Mouse (Mus musculus) layer of hippocampus, postnatal 10 days (tissue): ENCODE measurements around the gene Eipr1. TPM values are rescaled to one million over a fixed set of nuclear protein-coding genes. Genes with fewer than 3 reads are reported as not detected.
"Not testable (repeated sequence)": the region's sequence is repeated elsewhere in the genome, so short reads cannot be mapped to it uniquely, and the experiment has no call there.

Experiments used
- DNase-seq, 2 experiments: peaks; one replicate each; pipeline ENCODE4 v3.0.0; 2021; ENCODE audit warnings: low spot score in 2 of 2
- total RNA-seq, 2 experiments: library from RNA; stranded (reverse); gene quantifications; 2 replicates each; pipeline ENCODE4 v1.2.3; 2021

The Eipr1 gene
- total RNA-seq, 2 experiments from 2014 or later = 41.6 to 47.7 TPM

DNA sequence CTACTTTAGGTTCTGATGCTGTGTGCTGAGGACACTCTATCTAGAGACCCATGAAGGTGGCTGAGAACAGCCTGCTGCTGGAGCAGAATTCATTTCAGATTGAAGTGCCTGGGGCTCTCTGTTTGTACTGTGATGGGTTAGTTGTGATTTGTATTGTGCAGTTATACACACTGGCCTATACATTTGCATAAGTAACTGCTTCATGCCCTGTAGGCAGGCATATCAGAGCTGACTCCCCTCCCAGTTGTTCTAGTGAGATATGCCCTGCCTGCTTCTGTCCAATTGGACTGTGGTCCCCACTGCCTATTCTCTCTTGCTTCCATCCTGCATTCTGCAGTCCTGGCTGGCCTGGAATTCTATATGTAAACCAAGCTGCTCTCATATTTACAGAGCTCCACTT, 128.9 kb downstream of the Eipr1 start:
- no peak for DNase-seq

DNA sequence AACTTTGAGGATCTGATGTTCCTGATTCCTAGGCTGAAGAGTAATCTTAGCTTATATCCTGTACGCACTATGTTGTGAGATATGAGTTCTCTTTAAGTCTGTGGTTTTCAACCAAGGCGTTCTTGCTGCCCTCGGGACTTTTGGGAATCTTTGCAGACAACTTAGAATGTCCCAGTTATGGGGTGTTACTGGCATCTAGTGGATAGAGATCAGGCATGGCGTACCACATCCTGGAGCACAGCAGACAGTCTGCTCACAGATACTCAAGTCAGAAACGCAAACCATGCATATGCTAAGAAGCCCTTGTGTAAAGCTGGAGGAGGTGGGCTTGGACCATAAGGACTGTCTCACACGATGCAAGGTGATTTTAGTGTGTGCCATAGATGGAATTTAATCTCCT, 136.1 kb downstream of the Eipr1 start:
- DNase-seq = no peak

DNA sequence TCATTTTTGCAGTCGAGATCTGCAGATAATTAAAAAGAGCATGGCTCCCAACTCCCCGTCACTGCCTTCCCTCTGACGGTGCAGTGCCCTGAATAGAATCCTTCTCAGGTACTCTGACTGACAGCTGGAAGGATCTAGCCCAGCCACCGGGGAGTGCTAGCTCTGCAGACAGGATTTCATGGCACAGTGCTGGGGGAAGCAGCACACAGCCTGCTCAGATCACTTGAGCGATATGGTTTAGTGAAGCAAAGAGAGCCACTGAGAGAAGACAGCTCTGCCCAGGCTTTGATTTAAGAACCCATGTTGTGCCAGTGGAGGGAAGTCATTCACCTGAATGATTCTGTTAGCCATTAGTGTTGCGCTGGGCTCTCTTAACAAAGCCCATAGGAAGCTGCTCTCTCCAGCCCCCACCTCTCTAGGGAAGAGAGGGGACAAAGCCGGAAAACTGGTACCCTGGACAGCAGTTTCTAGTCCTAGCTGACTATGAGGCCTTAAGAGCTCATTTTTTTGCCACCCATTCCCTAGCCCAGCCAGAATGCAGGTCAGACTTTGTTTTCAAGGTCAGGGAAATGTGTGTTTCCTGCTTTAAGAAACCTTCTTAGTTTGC, 137.6 kb downstream of the Eipr1 start:
- no peak for DNase-seq

DNA sequence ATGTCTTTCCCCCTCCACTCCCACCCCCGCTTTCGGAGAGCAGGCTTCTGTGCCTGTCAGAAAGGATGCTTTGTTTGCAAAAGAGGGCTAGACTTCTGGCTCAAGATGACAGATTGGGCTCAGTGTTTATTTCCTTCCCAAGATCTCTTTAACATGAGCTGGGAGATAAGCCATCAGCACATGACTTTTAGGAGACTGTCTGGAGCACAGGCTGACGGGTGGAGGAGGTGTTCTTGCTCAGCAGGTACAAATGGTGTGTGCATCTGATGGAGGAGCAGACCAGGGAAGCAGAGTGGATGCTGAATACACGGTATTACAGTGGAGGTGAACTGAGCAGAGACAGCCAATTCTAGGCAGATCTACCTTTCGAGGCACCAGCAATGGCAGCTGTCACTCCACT, 139.9 kb downstream of the Eipr1 start:
- DNase-seq = no peak

DNA sequence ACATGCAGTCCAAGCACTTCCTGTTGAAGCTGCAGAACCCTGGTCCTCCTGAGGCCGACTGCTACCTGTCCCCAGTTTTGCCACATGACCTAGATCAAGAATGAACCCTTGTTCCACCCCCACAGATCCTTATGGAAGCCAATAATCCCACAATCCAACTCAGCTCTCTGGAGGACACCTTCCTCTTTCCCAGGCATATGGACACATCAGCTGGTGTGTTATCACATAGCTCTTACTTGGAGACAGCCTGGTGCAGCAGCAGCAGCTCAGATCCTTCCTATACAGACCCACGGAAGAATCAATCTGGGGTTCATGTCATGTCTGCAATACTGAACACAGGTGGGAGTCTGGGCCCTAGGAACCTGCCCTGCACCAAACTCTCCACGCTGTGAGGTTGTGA, 145.0 kb downstream of the Eipr1 start:
- DNase-seq = no peak

DNA sequence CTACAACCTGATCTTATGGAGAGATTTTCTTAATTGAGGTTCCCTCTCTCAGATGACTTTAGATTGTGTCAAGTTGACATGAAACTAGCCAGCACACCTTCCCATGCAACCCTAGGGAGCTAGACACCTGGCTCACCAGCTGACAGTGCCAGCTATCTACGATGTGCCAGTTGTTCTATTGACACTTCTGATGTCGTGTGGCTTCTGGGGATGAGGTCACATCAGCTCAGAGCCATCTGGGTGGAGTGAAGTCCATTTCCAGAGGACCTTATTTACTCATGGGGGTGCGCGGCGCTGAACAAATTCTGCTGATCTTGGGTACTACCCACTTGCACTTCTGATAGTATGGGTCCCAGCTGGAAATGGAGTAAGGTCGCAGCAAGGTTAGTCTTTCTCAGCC, 146.7 kb downstream of the Eipr1 start:
- DNase-seq = no peak

DNA sequence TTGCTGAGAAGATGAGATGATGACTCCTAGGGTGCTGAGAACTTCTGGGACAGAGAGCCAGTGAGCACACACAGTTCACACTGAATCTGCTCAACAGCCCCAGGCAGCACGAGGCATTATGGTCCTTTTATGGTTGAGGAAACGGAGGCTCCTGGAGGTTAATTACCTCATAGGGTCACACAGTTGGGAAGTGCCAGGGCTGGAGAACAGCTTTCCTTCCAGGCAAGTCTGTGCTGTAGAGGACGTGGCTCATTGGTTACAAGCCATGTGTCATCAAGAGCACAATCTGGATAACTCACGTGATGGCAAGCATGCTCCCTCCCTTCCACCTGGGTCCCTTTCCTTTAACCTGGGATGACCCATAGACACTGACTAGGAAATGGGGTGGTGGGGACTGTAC, 148.1 kb downstream of the Eipr1 start:
- DNase-seq = no peak

DNA sequence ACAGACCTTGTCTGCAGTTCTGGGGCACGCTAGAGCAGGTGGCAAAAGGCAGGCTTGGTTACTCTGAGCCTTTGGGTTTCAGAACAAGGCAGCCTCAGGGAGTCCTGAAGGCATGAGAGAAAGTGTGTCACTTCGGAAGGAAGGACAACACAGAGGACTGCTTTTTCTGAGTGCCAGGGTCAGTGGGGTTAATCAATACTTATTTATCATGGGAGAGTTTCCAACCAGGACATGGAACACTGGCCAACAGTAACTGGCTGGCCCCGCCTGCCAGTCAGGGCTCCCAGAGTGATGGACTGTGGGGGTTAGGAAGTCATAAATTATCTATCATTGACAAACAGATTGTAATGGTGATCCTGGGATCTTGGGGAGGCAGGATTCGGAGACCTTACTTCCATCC, 148.7 kb downstream of the Eipr1 start:
- DNase-seq = no peak

DNA sequence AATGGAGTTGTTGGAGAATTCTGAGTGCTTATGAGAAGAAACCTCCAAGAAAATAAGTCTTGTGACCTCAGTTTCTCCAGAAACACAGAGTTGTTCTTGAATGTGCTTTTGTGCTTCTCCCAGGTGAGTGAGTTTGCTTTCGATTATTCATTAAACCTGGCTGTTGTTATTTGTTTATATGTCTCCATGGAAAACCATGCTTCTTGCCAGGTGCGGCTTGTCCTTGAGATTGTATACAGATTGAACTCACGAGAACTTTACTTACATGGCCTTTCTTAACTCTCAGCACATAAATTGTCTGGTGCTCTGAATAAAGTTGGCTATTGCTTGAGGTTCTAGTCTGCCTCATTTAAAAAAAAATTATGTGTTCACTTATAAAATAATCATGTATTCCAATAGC, 150.5 kb downstream of the Eipr1 start:
- no peak for DNase-seq

DNA sequence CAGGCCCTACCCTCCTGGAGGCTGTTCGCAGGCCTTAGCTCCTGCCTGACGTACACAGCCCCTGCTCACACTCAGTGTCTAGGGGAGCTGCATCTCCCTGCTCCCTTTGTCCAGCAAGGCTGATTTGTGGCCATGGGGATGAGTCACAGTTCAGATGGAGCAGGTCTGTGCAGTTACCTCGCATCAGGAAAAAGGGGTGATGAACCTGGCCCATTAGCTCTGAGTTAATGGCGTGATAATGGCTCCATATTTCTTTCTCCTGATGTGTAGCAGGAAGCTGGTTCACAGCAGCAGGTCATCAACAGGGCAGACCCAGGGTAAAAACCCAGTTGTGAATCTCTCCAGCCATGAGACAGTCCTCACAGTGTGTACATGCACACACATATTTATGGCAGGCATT, 151.5 kb downstream of the Eipr1 start:
- DNase-seq = no peak

DNA sequence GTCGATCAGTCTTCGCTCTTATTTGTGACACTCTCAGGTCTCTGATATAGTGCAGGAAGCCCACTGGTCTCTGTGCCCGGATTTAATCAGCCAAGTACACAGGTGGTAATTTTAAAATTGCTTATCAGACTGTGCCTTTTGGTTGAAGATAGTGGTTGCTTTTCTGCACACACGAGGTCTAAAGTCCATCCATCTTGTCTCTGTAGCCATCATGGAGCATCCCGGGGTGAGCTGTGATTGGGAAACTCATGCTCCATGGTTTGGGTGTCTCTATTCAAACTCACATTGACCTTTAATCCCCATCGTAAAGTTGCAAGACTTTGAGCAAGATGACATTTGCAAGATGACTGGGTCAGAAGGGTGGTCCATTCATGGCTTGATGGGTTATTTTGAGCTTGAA, 153.9 kb downstream of the Eipr1 start:
- DNase-seq = no peak

DNA sequence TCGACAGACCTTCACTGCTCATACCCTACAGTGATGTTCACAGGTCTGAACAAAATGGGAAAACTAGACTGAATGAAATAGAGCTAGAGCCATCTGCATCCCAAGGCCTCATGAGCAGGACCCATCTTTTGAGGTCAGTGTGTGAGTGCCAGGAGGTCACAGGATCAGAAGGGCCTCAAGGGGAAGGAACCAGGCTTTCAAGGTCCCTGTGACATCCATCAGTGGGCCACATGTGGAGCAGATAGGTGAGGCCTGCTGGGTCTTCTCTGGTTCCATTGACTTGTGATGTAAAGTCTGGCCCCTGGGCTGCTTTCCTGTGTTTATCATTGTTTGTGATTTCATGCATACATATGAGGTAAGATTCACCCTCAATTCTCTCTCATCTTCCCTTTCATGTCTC, 154.4 kb downstream of the Eipr1 start:
- DNase-seq = no peak

DNA sequence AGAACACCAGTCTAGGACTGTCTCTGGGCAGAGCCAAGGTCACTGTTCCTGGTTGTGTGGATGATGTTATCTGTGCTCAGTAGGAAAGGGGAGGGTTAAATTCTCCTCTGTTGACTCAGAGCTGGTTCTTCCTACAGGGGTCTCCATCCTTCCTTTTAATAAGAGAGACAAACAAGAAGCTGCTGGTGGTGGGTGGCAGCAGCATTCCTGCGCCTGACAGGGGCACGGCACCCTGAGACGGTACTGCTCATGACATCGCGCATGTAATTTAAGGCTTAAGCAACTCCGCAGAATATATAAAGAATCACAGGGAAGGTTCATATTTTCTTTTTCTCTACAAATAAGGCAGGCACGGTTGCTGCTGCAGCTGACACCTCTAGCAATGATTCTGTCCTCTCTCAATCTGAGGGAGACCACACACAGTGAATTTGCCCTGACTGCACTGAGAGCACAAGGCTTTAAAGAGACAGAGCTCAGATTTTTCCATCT, 155.2 kb downstream of the Eipr1 start:
- no peak for DNase-seq

DNA sequence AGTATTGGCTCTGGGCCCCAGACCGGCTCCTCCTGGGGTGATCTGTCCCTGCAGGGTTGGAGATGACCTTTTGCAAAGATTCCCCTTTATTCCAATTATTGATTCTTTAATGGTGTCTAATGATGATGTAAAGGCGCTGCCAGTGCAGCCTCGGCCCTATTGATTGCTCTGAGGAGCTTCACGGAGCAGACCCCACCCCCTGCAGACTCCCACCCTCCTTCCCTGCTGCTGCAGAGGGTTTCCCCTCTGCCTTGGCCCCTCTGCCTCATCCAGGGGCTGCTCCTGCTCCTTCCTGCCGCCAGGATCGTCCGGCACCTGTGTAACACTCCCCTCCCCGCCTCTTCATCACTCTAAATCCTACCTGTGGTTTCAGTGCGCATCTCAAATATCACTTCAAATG, 156.2 kb downstream of the Eipr1 start:
- no peak for DNase-seq

DNA sequence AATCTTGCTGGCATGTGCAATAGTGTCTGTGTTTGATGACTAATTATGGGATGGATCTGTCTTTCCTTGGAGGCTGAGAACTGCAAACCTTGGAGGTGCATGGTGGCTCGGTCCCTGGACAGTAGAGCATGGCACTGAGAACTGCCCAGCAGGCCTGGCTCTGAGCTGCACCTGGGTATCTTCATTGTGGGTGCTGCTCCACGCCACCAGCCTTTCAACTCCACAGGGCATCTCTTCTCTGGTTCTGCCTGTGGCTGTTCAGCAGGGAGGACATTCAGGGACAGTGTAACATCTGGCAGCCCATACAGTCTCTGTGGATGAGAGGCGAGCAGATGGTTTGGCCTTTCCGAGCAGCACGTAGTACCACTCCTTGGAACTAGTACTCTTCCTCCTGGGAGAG, 158.2 kb downstream of the Eipr1 start:
- DNase-seq = no peak

DNA sequence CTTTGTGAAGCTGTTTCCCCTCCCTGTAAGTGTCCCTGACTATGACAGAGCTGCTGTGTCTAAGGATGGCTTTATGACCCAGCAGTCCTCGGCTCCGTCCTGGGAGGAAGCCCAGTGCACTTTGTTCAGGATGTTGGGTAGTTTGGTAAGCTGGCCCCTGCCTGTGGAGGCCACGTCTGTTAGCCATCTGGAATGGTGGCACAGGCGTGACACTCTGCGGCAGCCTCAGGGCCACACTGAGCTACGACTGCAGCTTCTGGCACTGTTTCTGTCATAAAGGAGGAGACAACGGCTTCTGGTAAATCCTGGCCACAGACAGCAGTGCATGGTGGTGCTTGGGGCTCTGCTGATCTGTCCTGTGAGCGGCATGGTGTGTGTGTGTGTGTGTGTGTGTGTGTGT, 159.0 kb downstream of the Eipr1 start:
- no peak for DNase-seq

DNA sequence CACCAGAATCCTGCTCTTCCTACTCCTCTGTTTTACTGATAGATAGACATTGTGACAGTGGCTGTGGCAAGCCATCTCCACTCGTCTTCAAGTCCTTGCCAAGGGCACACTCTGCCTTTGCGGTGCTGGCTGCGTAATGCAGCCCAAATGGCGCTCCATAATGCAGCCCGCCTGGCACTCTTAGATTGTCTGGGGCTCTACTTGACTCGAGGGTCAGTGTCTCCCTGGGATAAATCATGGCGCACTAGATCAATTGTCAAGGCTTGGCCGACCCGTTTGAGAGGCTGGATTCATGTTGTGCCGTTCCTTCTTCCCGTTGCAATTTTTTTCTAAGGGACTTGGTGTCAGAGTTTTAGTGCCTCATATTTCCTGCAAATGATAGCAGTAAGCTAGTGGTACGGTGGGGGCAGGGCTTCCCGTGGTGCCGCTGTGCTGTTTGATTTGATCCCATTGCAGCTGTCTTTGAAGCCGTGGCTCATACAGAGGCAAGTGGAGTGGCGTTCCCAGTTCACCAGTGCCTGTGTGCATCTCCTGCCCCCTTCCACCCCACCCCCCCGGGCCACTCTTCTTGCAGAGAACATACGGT, 160.8 kb downstream of the Eipr1 start:
- DNase-seq = no peak

DNA sequence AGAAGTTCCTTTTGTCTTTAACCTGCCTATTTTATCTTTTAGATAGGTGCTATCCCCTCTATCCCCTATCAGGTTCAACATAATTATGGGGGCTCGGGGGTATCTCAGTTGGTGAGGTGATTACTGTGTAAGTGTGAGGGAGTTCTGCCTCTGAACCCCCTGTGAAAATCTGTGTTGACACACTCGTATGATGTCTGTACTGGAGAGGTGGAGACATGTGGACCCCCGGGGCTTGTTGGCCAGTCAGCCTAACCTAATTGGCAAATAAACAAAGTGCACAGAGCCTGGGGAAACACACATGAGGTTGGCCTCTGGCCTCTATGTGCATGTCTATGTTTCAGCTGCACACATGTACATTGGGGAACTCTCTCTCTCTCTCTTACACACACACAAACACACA, 161.5 kb downstream of the Eipr1 start:
- DNase-seq = no peak

DNA sequence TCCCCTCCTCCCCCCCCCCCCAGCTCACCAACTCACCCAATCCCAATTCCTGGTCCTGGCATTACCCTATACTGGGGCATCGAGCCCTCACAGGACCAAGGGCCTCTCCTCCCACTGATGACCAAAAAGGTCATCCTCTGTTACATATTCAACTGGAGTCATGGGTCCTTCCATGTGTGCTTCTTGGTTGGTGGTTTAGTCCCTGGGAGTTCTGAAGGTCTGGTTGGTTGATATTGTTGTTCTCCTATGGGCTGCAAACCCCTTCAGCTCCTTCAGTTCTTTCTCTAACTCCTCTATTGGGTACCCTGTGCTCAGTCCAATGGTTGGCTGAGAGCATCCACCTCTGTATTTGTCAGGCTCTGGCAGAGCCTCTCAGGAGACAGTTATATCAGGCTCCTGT, 162.5 kb downstream of the Eipr1 start:
- DNase-seq = not testable (repeated sequence)
